Mouse (Mus musculus) hindbrain, postnatal 0 days (tissue): ENCODE results near the gene Gtf2i. TPM values are rescaled to one million over a fixed set of nuclear protein-coding genes. Genes with fewer than 3 reads are reported as not detected.

Experiments
- ATAC-seq: fragments of 200-750 bp; cut with Nextera tagmentation; 2 replicates; pipeline ENCODE4 v1.8.0; 2017; ENCODE audit warnings: mild to moderate bottlenecking, moderate TSS enrichment, moderate library complexity
- DNase-seq: peaks from one replicate; pipeline ENCODE4 v3.0.0-alpha.2; 2015; ENCODE audit warnings: low spot score
- H3K27ac ChIP-seq: fragments of 300-500 bp; sonication (generic); 2 replicates; pipeline ENCODE4 v1.5.1; 2014; ENCODE audit warnings: mild to moderate bottlenecking
- H3K27me3 ChIP-seq: fragments of 300-500 bp; sonication (generic); 2 replicates; pipeline ENCODE4 v1.6.1; 2014; ENCODE audit warnings: low read length, mixed read lengths; ENCODE audit not compliant: insufficient read depth
- H3K36me3 ChIP-seq: fragments of 300-500 bp; sonication (generic); 2 replicates; pipeline ENCODE4 v1.6.1; 2014; ENCODE audit warnings: low read length, mixed read lengths; ENCODE audit not compliant: insufficient read depth
- H3K4me1 ChIP-seq: fragments of 300-500 bp; sonication (generic); 2 replicates; pipeline ENCODE4 v1.6.1; 2014; ENCODE audit warnings: antibody characterized with exemption, low read length, mixed read lengths; ENCODE audit not compliant: insufficient read depth
- H3K4me2 ChIP-seq: fragments of 300-500 bp; sonication (generic); 2 replicates; pipeline ENCODE4 v1.6.1; 2014; ENCODE audit warnings: low read depth, mild to moderate bottlenecking, low read length, moderate library complexity, mixed read lengths
- H3K4me3 ChIP-seq: fragments of 300-500 bp; sonication (generic); 2 replicates; pipeline ENCODE4 v1.5.1; 2014; ENCODE audit warnings: low read length
- H3K9ac ChIP-seq: fragments of 300-500 bp; sonication (generic); replicated peaks from 2 replicates; pipeline ENCODE4 v1.6.1; 2014; ENCODE audit warnings: mild to moderate bottlenecking, low read length, moderate library complexity, mixed read lengths
- H3K9me3 ChIP-seq: fragments of 300-500 bp; sonication (generic); 2 replicates; pipeline ENCODE4 v1.6.1; 2016; ENCODE audit warnings: low read length, mixed read lengths
- CTCF ChIP-seq: IDR thresholded peaks from 2 replicates; pipeline ENCODE4 v1.5.1; 2016; ENCODE audit warnings: antibody characterized with exemption, control low read depth, low read depth
- WGBS: fragments of 180-500 bp; shearing (Covaris S2); extraction: QIAGEN DNeasy Blood & Tissue Kit; methylation state at CpG from one replicate; pipeline ENCODE4 v1.1.7; 2014; 5-methylcytosine and 5-hydroxymethylcytosine counted together
- polyA plus RNA-seq: library from polyadenylated mRNA; unstranded; fragments of >200 nt; fragmentation: Nextera tagmentation; extraction: Ambion mirVana; gene quantifications from 2 replicates; pipeline ENCODE4 v1.2.1, GENCODE M21; 2015
- total RNA-seq: library from RNA; depleted of rRNA; stranded (reverse); fragments of >200 nt; gene quantifications from 2 replicates; pipeline ENCODE4 v1.2.3, GENCODE M21; 2014

Gene Gtf2i
- total and polyA plus RNA-seq, 2 experiments from 2014 or later, result 85.6 to 103 TPM

GRCm38 (mm10) chr5:134304639-134305038, 9.9 kb downstream of the Gtf2i start:
- DNase-seq (no peak), ATAC-seq (no peak)
- no peak overlapping the region for H3K27ac ChIP-seq
- no peaks in the 10 kb centered on the region for H3K9me3 ChIP-seq
- H3K4me1 ChIP-seq, result no peaks in the 10 kb centered on the region
- WGBS, result 73% methylated on average over 6 of the region's 6 CpGs
- no peak overlapping the region for H3K4me2 ChIP-seq
- no peaks in the 10 kb centered on the region; the same call in none of the 2 replicates for H3K36me3 ChIP-seq
- no peak overlapping the region for H3K4me3 ChIP-seq
- no peak overlapping the region for H3K9ac ChIP-seq
- H3K27me3 ChIP-seq, result no peaks in the 10 kb centered on the region
- TF ChIP-seq CTCF, result no peak

- no peak overlapping the region for H3K9ac ChIP-seq
- DNase-seq (no peak), ATAC-seq (no peak)
- H3K27ac ChIP-seq, result no peak overlapping the region
- no peaks in the 10 kb centered on the region for H3K4me1 ChIP-seq
- H3K9me3 ChIP-seq, result no peaks in the 10 kb centered on the region
- H3K27me3 ChIP-seq, result no peaks in the 10 kb centered on the region
- 76% methylated on average over 16 of the region's 16 CpGs for WGBS
- H3K4me3 ChIP-seq, result no peak overlapping the region
- peaks cover 29% of the 10 kb centered on the region for H3K36me3 ChIP-seq
- H3K4me2 ChIP-seq, result no peak overlapping the region
- no peak for TF ChIP-seq CTCF
Measured at GRCm38 (mm10) chr5:134295277-134296050, 19.1 kb downstream of the Gtf2i start.

GRCm38 (mm10) chr5:134294606-134295005, 20.0 kb downstream of the Gtf2i start:
- Histone ChIP-seq H3K4me3 (no peak overlapping the region), H3K9me3 (no peaks in the 10 kb centered on the region), H3K4me2 (no peak overlapping the region), H3K27me3 (no peaks in the 10 kb centered on the region), H3K36me3 (peaks cover 37% of the 10 kb centered on the region), H3K27ac (no peak overlapping the region), H3K4me1 (no peaks in the 10 kb centered on the region), H3K9ac (no peak overlapping the region)
- no peak for TF ChIP-seq CTCF
- DNase-seq, result no peak
- no peak for ATAC-seq
- 82% methylated on average over 7 of the region's 7 CpGs for WGBS

- TF ChIP-seq CTCF, result no peak
- Histone ChIP-seq H3K27ac (no peak overlapping the region), H3K27me3 (no peaks in the 10 kb centered on the region), H3K4me3 (no peak overlapping the region), H3K4me2 (no peak overlapping the region), H3K9me3 (no peaks in the 10 kb centered on the region), H3K4me1 (no peaks in the 10 kb centered on the region), H3K36me3 (peaks cover 70% of the 10 kb centered on the region), H3K9ac (no peak overlapping the region)
- DNase-seq, result no peak
- 86% methylated on average over 6 of the region's 6 CpGs for WGBS
- ATAC-seq, result no peak
Measured at GRCm38 (mm10) chr5:134291096-134291495, 23.5 kb downstream of the Gtf2i start.

DNA sequence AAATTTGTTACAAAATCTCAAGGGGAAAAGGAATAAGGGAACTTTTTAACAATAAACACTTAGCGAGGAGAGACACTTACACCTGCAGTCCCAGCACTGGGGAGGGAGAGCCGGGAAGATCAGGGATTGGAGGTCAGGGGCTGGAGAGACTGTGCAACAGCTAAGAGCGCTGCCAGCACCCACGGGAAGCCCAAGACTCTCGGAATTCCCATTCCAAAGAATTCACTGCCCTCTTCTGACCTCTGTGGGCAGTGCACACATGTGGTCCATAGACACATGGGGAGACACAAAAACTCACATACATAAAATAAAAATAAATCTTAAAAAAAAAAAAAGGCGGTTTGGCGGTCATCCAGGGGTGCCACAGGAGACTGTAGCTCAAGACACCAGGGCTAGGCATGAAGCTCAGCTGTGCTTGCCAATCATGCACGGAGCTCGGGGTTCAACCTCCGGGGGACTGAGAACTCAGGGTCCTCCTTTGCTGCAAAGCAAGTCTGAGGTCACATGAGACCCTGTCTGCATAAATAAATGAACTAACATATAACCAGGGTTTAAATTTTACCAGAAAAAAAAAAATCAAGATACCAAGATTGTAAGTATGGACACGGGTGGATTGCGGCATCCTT, 24.5 kb downstream of the Gtf2i start:
- no peak for DNase-seq
- Histone ChIP-seq H3K27ac (no peak overlapping the region), H3K27me3 (no peaks in the 10 kb centered on the region), H3K4me1 (no peaks in the 10 kb centered on the region), H3K9ac (no peak overlapping the region), H3K4me2 (no peak overlapping the region), H3K9me3 (no peaks in the 10 kb centered on the region), H3K36me3 (peaks cover 80% of the 10 kb centered on the region), H3K4me3 (no peak overlapping the region)
- no peak for ATAC-seq
- TF ChIP-seq CTCF, result no peak
- WGBS, result 82% methylated on average over 12 of the region's 12 CpGs

DNA sequence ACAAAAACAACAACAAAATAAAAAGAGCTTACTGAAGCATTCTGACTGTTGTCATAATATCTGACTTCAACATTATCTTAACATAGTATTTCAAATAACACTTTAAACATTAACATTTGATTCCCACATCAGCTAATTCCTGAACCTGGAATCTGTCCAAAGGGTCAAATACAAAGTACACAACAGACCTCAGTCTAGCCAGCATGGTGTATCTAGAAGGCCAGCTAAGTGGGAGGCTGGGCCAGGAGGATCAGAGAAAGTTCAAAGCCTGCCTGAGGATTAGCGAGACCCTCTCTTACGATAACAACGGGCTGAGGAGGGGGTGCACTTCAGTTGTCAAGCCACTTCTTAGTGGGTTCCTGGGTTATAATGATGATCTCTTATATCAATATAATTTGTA, 26.5 kb downstream of the Gtf2i start:
- H3K36me3 ChIP-seq, result peaks cover 92% of the 10 kb centered on the region
- H3K4me3 ChIP-seq, result no peak overlapping the region
- no peaks in the 10 kb centered on the region for H3K4me1 ChIP-seq
- no peaks in the 10 kb centered on the region for H3K27me3 ChIP-seq
- 85% methylated on average over 3 of the region's 3 CpGs for WGBS
- ATAC-seq, result no peak
- no peak overlapping the region for H3K27ac ChIP-seq
- no peak overlapping the region for H3K4me2 ChIP-seq
- H3K9me3 ChIP-seq, result no peaks in the 10 kb centered on the region
- no peak overlapping the region for H3K9ac ChIP-seq
- TF ChIP-seq CTCF, result no peak
- DNase-seq, result no peak

DNA sequence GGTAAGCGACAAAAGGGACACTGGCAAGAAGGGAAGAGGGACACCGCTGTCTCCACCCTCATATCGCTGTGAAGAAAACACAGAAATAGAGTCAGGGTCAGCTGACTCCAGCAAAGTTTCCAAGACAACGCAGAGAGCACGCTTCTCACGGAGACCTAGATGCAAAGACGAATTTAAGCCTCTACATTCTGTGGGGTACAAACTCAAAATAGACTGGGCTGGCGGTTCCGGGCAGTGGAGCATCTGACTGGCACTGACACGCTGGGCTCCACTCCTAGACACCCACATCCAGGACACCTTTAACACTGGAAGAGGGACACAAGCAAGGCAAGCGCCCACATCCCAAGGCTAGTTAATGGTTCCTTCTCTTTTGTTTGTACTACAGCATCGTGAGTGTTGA, 29.6 kb downstream of the Gtf2i start:
- no peaks in the 10 kb centered on the region for H3K4me1 ChIP-seq
- WGBS, result 92% methylated on average over 12 of the region's 12 CpGs
- H3K4me2 ChIP-seq, result no peak overlapping the region
- no peaks in the 10 kb centered on the region for H3K27me3 ChIP-seq
- no peak overlapping the region for H3K4me3 ChIP-seq
- no peaks in the 10 kb centered on the region for H3K9me3 ChIP-seq
- H3K27ac ChIP-seq, result no peak overlapping the region
- H3K9ac ChIP-seq, result no peak overlapping the region
- DNase-seq (no peak), ATAC-seq (no peak)
- TF ChIP-seq CTCF, result no peak
- peaks cover 82% of the 10 kb centered on the region for H3K36me3 ChIP-seq
